Mouse (Mus musculus): ENCODE measurements around the gene Lrch1. TPM values are rescaled to one million over a fixed set of nuclear protein-coding genes. Genes with fewer than 3 reads are reported as not detected.

Gene Lrch1
- 6.4 and 6.5 TPM in 2 replicates for polyA plus RNA-seq (2016; fragmentation: Nextera tagmentation; extraction: Ambion mirVana)

GRCm38 (mm10) chr14:74947376-74948013 is at the start of gene Lrch1:
Lrch1 (minus strand) TSS chr14:74947876.
- Histone ChIP-seq H3K4me1 (peaks cover 27% of the 10 kb centered on the region), H3K36me3 (replicated peaks) (0 out of 2 replicates have a peak, but pooled peaks cover 1% of the 10 kb centered on the region), H3K4me3 (peak within 1 kb of the TSS; percentile 83), H3K27me3 (ENCODE audit: poor library complexity, severe bottlenecking) (no peaks in the 10 kb centered on the region), H3K27ac (peak within 1 kb of the TSS; percentile 91), H3K9me3 (no peaks in the 10 kb centered on the region)
- peak; percentile 77 for DNase-seq (ENCODE audit: extremely low spot score, low spot score)
- under 1% methylated on average over 63 of the region's 65 CpGs for WGBS

- no peak for DNase-seq (ENCODE audit: extremely low spot score, low spot score)
- Histone ChIP-seq H3K27ac (no peak overlapping the region), H3K36me3 (replicated peaks) (no peaks in the 10 kb centered on the region), H3K4me1 (no peaks in the 10 kb centered on the region), H3K9me3 (no peaks in the 10 kb centered on the region), H3K4me3 (no peak overlapping the region), H3K27me3 (ENCODE audit: poor library complexity, severe bottlenecking) (no peaks in the 10 kb centered on the region)
- WGBS: 94% methylated on average over 2 of the region's 2 CpGs
Measured at GRCm38 (mm10) chr14:74997041-74997440, 49.4 kb upstream of the Lrch1 start.

GRCm38 (mm10) chr14:74996556-74996955 is 48.9 kb upstream of the Lrch1 start:
- no peak overlapping the region for H3K4me3 ChIP-seq
- H3K27ac ChIP-seq: no peak overlapping the region
- H3K9me3 ChIP-seq: no peaks in the 10 kb centered on the region
- no peaks in the 10 kb centered on the region for H3K4me1 ChIP-seq
- 71% methylated on average over 3 of the region's 3 CpGs for WGBS
- no peaks in the 10 kb centered on the region for H3K36me3 ChIP-seq (replicated peaks)
- no peak for DNase-seq (ENCODE audit: extremely low spot score, low spot score)
- no peaks in the 10 kb centered on the region for H3K27me3 ChIP-seq (ENCODE audit: poor library complexity, severe bottlenecking)

GRCm38 (mm10) chr14:74990504-74990903 is 42.8 kb upstream of the Lrch1 start:
- 0 out of 2 replicates have a peak, but pooled peaks cover 4% of the 10 kb centered on the region for H3K4me1 ChIP-seq
- no peaks in the 10 kb centered on the region for H3K36me3 ChIP-seq (replicated peaks)
- H3K27ac ChIP-seq: no peak overlapping the region
- no peak overlapping the region for H3K4me3 ChIP-seq
- WGBS: 2% methylated on average over 1 of the region's 1 CpGs
- no peak for DNase-seq (ENCODE audit: extremely low spot score, low spot score)
- H3K27me3 ChIP-seq (ENCODE audit: poor library complexity, severe bottlenecking): no peaks in the 10 kb centered on the region
- no peaks in the 10 kb centered on the region for H3K9me3 ChIP-seq

- H3K36me3 ChIP-seq (replicated peaks): no peaks in the 10 kb centered on the region
- H3K9me3 ChIP-seq: no peaks in the 10 kb centered on the region
- 88% methylated on average over 4 of the region's 4 CpGs for WGBS
- H3K27ac ChIP-seq: no peak overlapping the region
- H3K27me3 ChIP-seq (ENCODE audit: poor library complexity, severe bottlenecking): no peaks in the 10 kb centered on the region
- no peak for DNase-seq (ENCODE audit: extremely low spot score, low spot score)
- H3K4me3 ChIP-seq: no peak overlapping the region
- H3K4me1 ChIP-seq: peaks cover 10% of the 10 kb centered on the region; the same call in 1 of the 2 replicates
Measured at GRCm38 (mm10) chr14:74989909-74990308, 42.2 kb upstream of the Lrch1 start.

GRCm38 (mm10) chr14:74989322-74989721 is 41.6 kb upstream of the Lrch1 start:
- no peak overlapping the region for H3K27ac ChIP-seq
- H3K9me3 ChIP-seq: no peaks in the 10 kb centered on the region
- no peak for DNase-seq (ENCODE audit: extremely low spot score, low spot score)
- H3K4me1 ChIP-seq: peaks cover 10% of the 10 kb centered on the region; the same call in 1 of the 2 replicates
- no peak overlapping the region for H3K4me3 ChIP-seq
- no peaks in the 10 kb centered on the region for H3K36me3 ChIP-seq (replicated peaks)
- 47% methylated on average over 4 of the region's 4 CpGs for WGBS
- H3K27me3 ChIP-seq (ENCODE audit: poor library complexity, severe bottlenecking): no peaks in the 10 kb centered on the region

- no peak for DNase-seq (ENCODE audit: extremely low spot score, low spot score)
- no peaks in the 10 kb centered on the region for H3K36me3 ChIP-seq (replicated peaks)
- H3K27me3 ChIP-seq (ENCODE audit: poor library complexity, severe bottlenecking): no peaks in the 10 kb centered on the region
- no peaks in the 10 kb centered on the region for H3K9me3 ChIP-seq
- H3K4me1 ChIP-seq: peaks cover 10% of the 10 kb centered on the region; the same call in 1 of the 2 replicates
- H3K4me3 ChIP-seq: no peak overlapping the region
- WGBS: 73% methylated on average over 3 of the region's 3 CpGs
- no peak overlapping the region for H3K27ac ChIP-seq
Measured at GRCm38 (mm10) chr14:74986527-74986926, 38.9 kb upstream of the Lrch1 start.

- Histone ChIP-seq H3K36me3 (replicated peaks) (no peaks in the 10 kb centered on the region), H3K27me3 (ENCODE audit: poor library complexity, severe bottlenecking) (no peaks in the 10 kb centered on the region), H3K4me3 (no peak overlapping the region), H3K27ac (no peak overlapping the region), H3K4me1 (peaks cover 10% of the 10 kb centered on the region; the same call in 1 of the 2 replicates), H3K9me3 (no peaks in the 10 kb centered on the region)
- 64% methylated on average over 4 of the region's 4 CpGs for WGBS
- no peak for DNase-seq (ENCODE audit: extremely low spot score, low spot score)
Measured at GRCm38 (mm10) chr14:74985658-74986057, 38.0 kb upstream of the Lrch1 start.

- Histone ChIP-seq H3K9me3 (no peaks in the 10 kb centered on the region), H3K4me1 (peaks cover 10% of the 10 kb centered on the region; the same call in 1 of the 2 replicates), H3K27me3 (ENCODE audit: poor library complexity, severe bottlenecking) (no peaks in the 10 kb centered on the region), H3K27ac (no peak overlapping the region), H3K4me3 (no peak overlapping the region), H3K36me3 (replicated peaks) (no peaks in the 10 kb centered on the region)
- no peak for DNase-seq (ENCODE audit: extremely low spot score, low spot score)
- 82% methylated on average over 7 of the region's 7 CpGs for WGBS
Measured at GRCm38 (mm10) chr14:74984817-74985391, 37.2 kb upstream of the Lrch1 start.

GRCm38 (mm10) chr14:74983079-74983478 is 35.4 kb upstream of the Lrch1 start:
- peaks cover 10% of the 10 kb centered on the region; the same call in 1 of the 2 replicates for H3K4me1 ChIP-seq

GRCm38 (mm10) chr14:74981016-74981415 is 33.3 kb upstream of the Lrch1 start:
- WGBS: 74% methylated on average over 3 of the region's 3 CpGs
- no peak overlapping the region for H3K27ac ChIP-seq

More at GRCm38 (mm10) chr14:74983079-74983478, 35.4 kb upstream of the Lrch1 start:
- H3K4me3 ChIP-seq: no peak overlapping the region
- H3K27ac ChIP-seq: no peak overlapping the region
- H3K9me3 ChIP-seq: no peaks in the 10 kb centered on the region
- no peaks in the 10 kb centered on the region for H3K36me3 ChIP-seq (replicated peaks)
- no peaks in the 10 kb centered on the region for H3K27me3 ChIP-seq (ENCODE audit: poor library complexity, severe bottlenecking)
- DNase-seq (ENCODE audit: extremely low spot score, low spot score): no peak
- 89% methylated on average over 5 of the region's 5 CpGs for WGBS

GRCm38 (mm10) chr14:74976972-74977371 is 29.3 kb upstream of the Lrch1 start:
- Histone ChIP-seq H3K27me3 (ENCODE audit: poor library complexity, severe bottlenecking) (no peaks in the 10 kb centered on the region), H3K4me3 (no peak overlapping the region), H3K27ac (no peak overlapping the region), H3K9me3 (no peaks in the 10 kb centered on the region), H3K4me1 (no peaks in the 10 kb centered on the region), H3K36me3 (replicated peaks) (no peaks in the 10 kb centered on the region)
- DNase-seq (ENCODE audit: extremely low spot score, low spot score): no peak
- 79% methylated on average over 6 of the region's 6 CpGs for WGBS

More at GRCm38 (mm10) chr14:74981016-74981415, 33.3 kb upstream of the Lrch1 start:
- no peak overlapping the region for H3K4me3 ChIP-seq
- no peaks in the 10 kb centered on the region for H3K36me3 ChIP-seq (replicated peaks)
- no peaks in the 10 kb centered on the region for H3K9me3 ChIP-seq
- no peaks in the 10 kb centered on the region for H3K27me3 ChIP-seq (ENCODE audit: poor library complexity, severe bottlenecking)
- H3K4me1 ChIP-seq: peaks cover 6% of the 10 kb centered on the region; the same call in 1 of the 2 replicates
- DNase-seq (ENCODE audit: extremely low spot score, low spot score): no peak

GRCm38 (mm10) chr14:74974136-74974651 is 26.5 kb upstream of the Lrch1 start:
- 78% methylated on average over 10 of the region's 10 CpGs for WGBS
- DNase-seq (ENCODE audit: extremely low spot score, low spot score): no peak
- H3K27ac ChIP-seq: no peak overlapping the region
- no peaks in the 10 kb centered on the region for H3K36me3 ChIP-seq (replicated peaks)
- H3K4me3 ChIP-seq: no peak overlapping the region
- no peaks in the 10 kb centered on the region for H3K9me3 ChIP-seq
- no peaks in the 10 kb centered on the region for H3K27me3 ChIP-seq (ENCODE audit: poor library complexity, severe bottlenecking)
- H3K4me1 ChIP-seq: no peaks in the 10 kb centered on the region

Data from forebrain, embryonic 10.5 days (tissue).